Mouse (Mus musculus): Measurements from ENCODE around the gene Cyp27a1. TPM values are rescaled to one million over a fixed set of nuclear protein-coding genes. Genes with fewer than 3 reads are reported as not detected.

Cyp27a1 gene
- polyA plus RNA-seq, 1 experiment from 2014 or later: 12.1 TPM

- Histone ChIP-seq H3K9me3 (no peaks in the 10 kb centered on the region), H3K36me3 (replicated peaks) (no peaks in the 10 kb centered on the region), H3K27ac (replicated peaks) (no peak overlapping the region), H3K27me3 (replicated peaks; ENCODE audit: low read depth, poor library complexity, severe bottlenecking) (no peaks in the 10 kb centered on the region), H3K4me3 (no peak overlapping the region), H3K4me1 (peaks cover 19% of the 10 kb centered on the region)
- 74% methylated on average over 2 of the region's 2 CpGs for WGBS
- DNase-seq (ENCODE audit: low spot score): peak; percentile 42
These were observed 10.4 kb downstream of the Cyp27a1 start for GRCm38 (mm10) chr1:74723748-74724147.

GRCm38 (mm10) chr1:74726114-74726513, 12.7 kb downstream of the Cyp27a1 start:
- WGBS: 81% methylated on average over 5 of the region's 5 CpGs
- peaks cover 10% of the 10 kb centered on the region; the same call in 1 of the 2 replicates for H3K4me1 ChIP-seq

GRCm38 (mm10) chr1:74726674-74727073, 13.3 kb downstream of the Cyp27a1 start:
- H3K27ac ChIP-seq (replicated peaks): no peak overlapping the region
- H3K9me3 ChIP-seq: no peaks in the 10 kb centered on the region
- peaks cover 8% of the 10 kb centered on the region; the same call in 1 of the 2 replicates for H3K4me1 ChIP-seq
- no peaks in the 10 kb centered on the region for H3K36me3 ChIP-seq (replicated peaks)
- WGBS: 77% methylated on average over 5 of the region's 5 CpGs
- no peak overlapping the region for H3K4me3 ChIP-seq
- no peaks in the 10 kb centered on the region for H3K27me3 ChIP-seq (replicated peaks; ENCODE audit: low read depth, poor library complexity, severe bottlenecking)
- no peak for DNase-seq (ENCODE audit: low spot score)

More at GRCm38 (mm10) chr1:74726114-74726513, 12.7 kb downstream of the Cyp27a1 start:
- Histone ChIP-seq H3K4me3 (no peak overlapping the region), H3K9me3 (no peaks in the 10 kb centered on the region), H3K27ac (replicated peaks) (no peak overlapping the region), H3K27me3 (replicated peaks; ENCODE audit: low read depth, poor library complexity, severe bottlenecking) (no peaks in the 10 kb centered on the region), H3K36me3 (replicated peaks) (no peaks in the 10 kb centered on the region)
- no peak for DNase-seq (ENCODE audit: low spot score)

- Histone ChIP-seq H3K4me3 (no peak overlapping the region), H3K9me3 (no peaks in the 10 kb centered on the region), H3K27ac (replicated peaks) (no peak overlapping the region), H3K4me1 (peaks cover 7% of the 10 kb centered on the region; the same call in 1 of the 2 replicates), H3K27me3 (replicated peaks; ENCODE audit: low read depth, poor library complexity, severe bottlenecking) (no peaks in the 10 kb centered on the region), H3K36me3 (replicated peaks) (no peaks in the 10 kb centered on the region)
- WGBS: 76% methylated on average over 8 of the region's 8 CpGs
- DNase-seq (ENCODE audit: low spot score): no peak
These were observed 15.1 kb downstream of the Cyp27a1 start for GRCm38 (mm10) chr1:74728446-74728845.

- Histone ChIP-seq H3K4me1 (peaks cover 3% of the 10 kb centered on the region; the same call in 1 of the 2 replicates), H3K27me3 (replicated peaks; ENCODE audit: low read depth, poor library complexity, severe bottlenecking) (no peaks in the 10 kb centered on the region), H3K4me3 (no peak overlapping the region), H3K36me3 (replicated peaks) (peaks cover 20% of the 10 kb centered on the region; the same call in 1 of the 2 replicates), H3K9me3 (no peaks in the 10 kb centered on the region), H3K27ac (replicated peaks) (no peak overlapping the region)
- 89% methylated on average over 12 of the region's 12 CpGs for WGBS
- DNase-seq (ENCODE audit: low spot score): no peak
These were observed 23.6 kb downstream of the Cyp27a1 start for GRCm38 (mm10) chr1:74736977-74737376.

GRCm38 (mm10) chr1:74737500-74737899, 24.1 kb downstream of the Cyp27a1 start:
- 93% methylated on average over 7 of the region's 7 CpGs for WGBS

GRCm38 (mm10) chr1:74740846-74741245, 27.5 kb downstream of the Cyp27a1 start:
- no peaks in the 10 kb centered on the region for H3K9me3 ChIP-seq
- no peak for DNase-seq (ENCODE audit: low spot score)
- WGBS: 82% methylated on average over 7 of the region's 7 CpGs
- H3K4me3 ChIP-seq: no peak overlapping the region
- peaks cover 18% of the 10 kb centered on the region; the same call in 1 of the 2 replicates for H3K36me3 ChIP-seq (replicated peaks)
- no peak overlapping the region for H3K27ac ChIP-seq (replicated peaks)
- H3K27me3 ChIP-seq (replicated peaks; ENCODE audit: low read depth, poor library complexity, severe bottlenecking): no peaks in the 10 kb centered on the region; the same call in 1 of the 2 replicates
- H3K4me1 ChIP-seq: no peaks in the 10 kb centered on the region

More at GRCm38 (mm10) chr1:74737500-74737899, 24.1 kb downstream of the Cyp27a1 start:
- Histone ChIP-seq H3K9me3 (no peaks in the 10 kb centered on the region), H3K27me3 (replicated peaks; ENCODE audit: low read depth, poor library complexity, severe bottlenecking) (no peaks in the 10 kb centered on the region), H3K36me3 (replicated peaks) (peaks cover 20% of the 10 kb centered on the region; the same call in 1 of the 2 replicates), H3K4me3 (no peak overlapping the region), H3K4me1 (peaks cover 3% of the 10 kb centered on the region; the same call in 1 of the 2 replicates), H3K27ac (replicated peaks) (no peak overlapping the region)
- no peak for DNase-seq (ENCODE audit: low spot score)

GRCm38 (mm10) chr1:74747335-74747734, 34.0 kb downstream of the Cyp27a1 start:
- WGBS: 72% methylated on average over 5 of the region's 5 CpGs
- H3K4me1 ChIP-seq: peaks cover 11% of the 10 kb centered on the region
- no peaks in the 10 kb centered on the region for H3K36me3 ChIP-seq (replicated peaks)
- no peak for DNase-seq (ENCODE audit: low spot score)
- peaks cover 50% of the 10 kb centered on the region for H3K27me3 ChIP-seq (replicated peaks; ENCODE audit: low read depth, poor library complexity, severe bottlenecking)
- no peaks in the 10 kb centered on the region for H3K9me3 ChIP-seq
- H3K27ac ChIP-seq (replicated peaks): no peak overlapping the region
- no peak overlapping the region for H3K4me3 ChIP-seq

- no peak within 1 kb of the TSS for H3K27ac ChIP-seq (replicated peaks)
- WGBS: 11% methylated on average over 30 of the region's 30 CpGs
- peak within 1 kb of the TSS; percentile 48 for H3K4me3 ChIP-seq
These were observed 35.4 kb downstream of the Cyp27a1 start, which contains the start of gene Prkag3 for GRCm38 (mm10) chr1:74748643-74749271. Gene Prkag3 (minus strand): TSS chr1:74749221.

GRCm38 (mm10) chr1:74749301-74749700, 35.9 kb downstream of the Cyp27a1 start:
- no peaks in the 10 kb centered on the region for H3K36me3 ChIP-seq (replicated peaks)
- peaks cover 50% of the 10 kb centered on the region for H3K27me3 ChIP-seq (replicated peaks; ENCODE audit: low read depth, poor library complexity, severe bottlenecking)
- 73% methylated on average over 7 of the region's 7 CpGs for WGBS
- H3K4me3 ChIP-seq: no peak overlapping the region
- peaks cover 20% of the 10 kb centered on the region for H3K4me1 ChIP-seq
- no peak for DNase-seq (ENCODE audit: low spot score)
- no peak overlapping the region for H3K27ac ChIP-seq (replicated peaks)
- no peaks in the 10 kb centered on the region for H3K9me3 ChIP-seq

More at GRCm38 (mm10) chr1:74748643-74749271, 35.4 kb downstream of the Cyp27a1 start, which contains the start of gene Prkag3:
- Histone ChIP-seq H3K36me3 (replicated peaks) (no peaks in the 10 kb centered on the region), H3K27me3 (replicated peaks; ENCODE audit: low read depth, poor library complexity, severe bottlenecking) (peaks cover 50% of the 10 kb centered on the region), H3K4me1 (peaks cover 15% of the 10 kb centered on the region), H3K9me3 (no peaks in the 10 kb centered on the region)
- peak; percentile 64 for DNase-seq (ENCODE audit: low spot score)

GRCm38 (mm10) chr1:74750683-74751082, 37.3 kb downstream of the Cyp27a1 start:
- WGBS: 81% methylated on average over 4 of the region's 4 CpGs
- DNase-seq (ENCODE audit: low spot score): no peak
- H3K27ac ChIP-seq (replicated peaks): no peak overlapping the region
- H3K27me3 ChIP-seq (replicated peaks; ENCODE audit: low read depth, poor library complexity, severe bottlenecking): peaks cover 50% of the 10 kb centered on the region
- H3K4me3 ChIP-seq: no peak overlapping the region
- H3K4me1 ChIP-seq: peaks cover 25% of the 10 kb centered on the region
- H3K9me3 ChIP-seq: no peaks in the 10 kb centered on the region
- H3K36me3 ChIP-seq (replicated peaks): no peaks in the 10 kb centered on the region

- H3K36me3 ChIP-seq (replicated peaks): no peaks in the 10 kb centered on the region
- peaks cover 25% of the 10 kb centered on the region for H3K4me1 ChIP-seq
- H3K27me3 ChIP-seq (replicated peaks; ENCODE audit: low read depth, poor library complexity, severe bottlenecking): peaks cover 41% of the 10 kb centered on the region
- 83% methylated on average over 8 of the region's 8 CpGs for WGBS
- no peak overlapping the region for H3K4me3 ChIP-seq
- DNase-seq (ENCODE audit: low spot score): no peak
- H3K27ac ChIP-seq (replicated peaks): no peak overlapping the region
- H3K9me3 ChIP-seq: no peaks in the 10 kb centered on the region
These were observed 38.8 kb downstream of the Cyp27a1 start for GRCm38 (mm10) chr1:74752150-74752549.

GRCm38 (mm10) chr1:74752833-74753232, 39.5 kb downstream of the Cyp27a1 start:
- no peaks in the 10 kb centered on the region for H3K9me3 ChIP-seq
- no peak for DNase-seq (ENCODE audit: low spot score)
- WGBS: 94% methylated on average over 3 of the region's 3 CpGs

More at GRCm38 (mm10) chr1:74752833-74753232, 39.5 kb downstream of the Cyp27a1 start:
- no peaks in the 10 kb centered on the region for H3K36me3 ChIP-seq (replicated peaks)
- no peak overlapping the region for H3K27ac ChIP-seq (replicated peaks)
- peaks cover 22% of the 10 kb centered on the region for H3K4me1 ChIP-seq
- peaks cover 34% of the 10 kb centered on the region for H3K27me3 ChIP-seq (replicated peaks; ENCODE audit: low read depth, poor library complexity, severe bottlenecking)
- H3K4me3 ChIP-seq: no peak overlapping the region

Measured in embryonic facial prominence, embryonic 10.5 days (tissue).